Mouse (Mus musculus): Measurements from ENCODE around the gene Spop. TPM values are rescaled to one million over a fixed set of nuclear protein-coding genes. Genes with fewer than 3 reads are reported as not detected.
"Not testable (repeated sequence)": the region's sequence is repeated elsewhere in the genome, so short reads cannot be mapped to it uniquely, and the experiment has no call there.

Spop gene
- total and polyA plus RNA-seq, 3 experiments: 28.8 to 70.5 (median 29.2) TPM

- no peak for ATAC-seq (ENCODE audit: extremely low read depth, insufficient number of reproducible peaks, low FRiP score, poor library complexity, severe bottlenecking)
- Histone ChIP-seq H3K4me1 (ENCODE audit: insufficient read depth, low read depth, low read length) (peaks cover 5% of the 10 kb centered on the region; the same call in 1 of the 2 replicates), H3K4me3 (ENCODE audit: low read depth, low read length) (no peak overlapping the region), H3K27me3 (ENCODE audit: insufficient read depth, low read length) (peaks cover 31% of the 10 kb centered on the region), H3K36me3 (replicated peaks) (peaks cover 15% of the 10 kb centered on the region), H3K9me3 (replicated peaks) (no peaks in the 10 kb centered on the region)
- DNase-seq (ENCODE audit: low spot score): no peak
- TF ChIP-seq TAL1 (conservative IDR thresholded peaks at IDR 0.05; ENCODE audit: low read depth, low read length) (no peak), CTCF (IDR thresholded peaks at IDR 0.05; ENCODE audit: low read depth, low read length) (no peak), GATA1 (IDR thresholded peaks at IDR 0.05; ENCODE audit: borderline replicate concordance, low read length) (no peak), POLR2AphosphoS5 (IDR thresholded peaks at IDR 0.05; ENCODE audit: insufficient replicate concordance, low read depth, low read length) (no peak), GATA2 (IDR thresholded peaks at IDR 0.05; ENCODE audit: borderline replicate concordance, low read depth, low read length) (no peak)
Observed at GRCm38 (mm10) chr11:95500412-95500811, 86.5 kb downstream of the Spop start.

DNA sequence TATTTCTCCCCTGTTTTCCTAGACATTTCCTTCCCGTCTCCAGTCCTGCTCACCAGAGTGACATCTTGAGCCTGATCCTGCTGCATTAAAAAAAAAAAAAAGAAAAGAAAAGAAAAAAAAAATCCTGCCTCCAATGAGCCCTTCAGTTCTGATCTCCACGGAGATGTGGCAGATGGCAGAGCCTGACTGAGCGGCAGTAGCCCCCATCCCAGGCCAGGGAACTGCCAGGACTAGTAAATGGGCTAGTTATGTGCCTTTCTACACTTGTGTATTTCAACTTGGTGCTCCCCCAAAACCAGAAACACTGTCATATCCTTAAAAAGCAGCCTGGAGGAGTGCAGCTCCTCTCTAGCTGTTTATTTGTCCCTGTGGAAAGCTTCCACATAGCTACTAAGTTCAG lies 87.0 kb downstream of the Spop start:
- Histone ChIP-seq H3K27me3 (ENCODE audit: insufficient read depth, low read length) (peaks cover 31% of the 10 kb centered on the region), H3K9me3 (replicated peaks) (no peaks in the 10 kb centered on the region), H3K4me1 (ENCODE audit: insufficient read depth, low read depth, low read length) (peaks cover 5% of the 10 kb centered on the region; the same call in 1 of the 2 replicates), H3K36me3 (replicated peaks) (peaks cover 10% of the 10 kb centered on the region), H3K4me3 (ENCODE audit: low read depth, low read length) (no peak overlapping the region)
- DNase-seq (ENCODE audit: low spot score): no peak
- no peak for TF ChIP-seq GATA1 (IDR thresholded peaks at IDR 0.05; ENCODE audit: borderline replicate concordance, low read length)
- no peak for TF ChIP-seq GATA2 (IDR thresholded peaks at IDR 0.05; ENCODE audit: borderline replicate concordance, low read depth, low read length)
- TF ChIP-seq POLR2AphosphoS5 (IDR thresholded peaks at IDR 0.05; ENCODE audit: insufficient replicate concordance, low read depth, low read length): no peak
- no peak for TF ChIP-seq CTCF (IDR thresholded peaks at IDR 0.05; ENCODE audit: low read depth, low read length)
- TF ChIP-seq TAL1 (conservative IDR thresholded peaks at IDR 0.05; ENCODE audit: low read depth, low read length): no peak
- ATAC-seq (ENCODE audit: extremely low read depth, insufficient number of reproducible peaks, low FRiP score, poor library complexity, severe bottlenecking): no peak

GRCm38 (mm10) chr11:95501826-95502225 lies 87.9 kb downstream of the Spop start:
- H3K9me3 ChIP-seq (replicated peaks); ATAC-seq (ENCODE audit: extremely low read depth, insufficient number of reproducible peaks, low FRiP score, poor library complexity, severe bottlenecking); H3K36me3 ChIP-seq (replicated peaks); H3K4me1 ChIP-seq (ENCODE audit: insufficient read depth, low read depth, low read length); DNase-seq (ENCODE audit: low spot score); H3K4me3 ChIP-seq (ENCODE audit: low read depth, low read length): not testable (repeated sequence)
- peaks cover 39% of the 10 kb centered on the region for H3K27me3 ChIP-seq (ENCODE audit: insufficient read depth, low read length)

GRCm38 (mm10) chr11:95503581-95504180 lies 89.8 kb downstream of the Spop start:
- H3K27me3 ChIP-seq (ENCODE audit: insufficient read depth, low read length): peaks cover 48% of the 10 kb centered on the region
- no peaks in the 10 kb centered on the region for H3K36me3 ChIP-seq (replicated peaks)
- no peak for DNase-seq (ENCODE audit: low spot score)
- H3K4me1 ChIP-seq (ENCODE audit: insufficient read depth, low read depth, low read length): peaks cover 7% of the 10 kb centered on the region; the same call in 1 of the 2 replicates
- H3K9me3 ChIP-seq (replicated peaks): no peaks in the 10 kb centered on the region
- TF ChIP-seq TAL1 (conservative IDR thresholded peaks at IDR 0.05; ENCODE audit: low read depth, low read length) (no peak), POLR2AphosphoS5 (IDR thresholded peaks at IDR 0.05; ENCODE audit: insufficient replicate concordance, low read depth, low read length) (no peak), GATA2 (IDR thresholded peaks at IDR 0.05; ENCODE audit: borderline replicate concordance, low read depth, low read length) (no peak), GATA1 (IDR thresholded peaks at IDR 0.05; ENCODE audit: borderline replicate concordance, low read length) (no peak), CTCF (IDR thresholded peaks at IDR 0.05; ENCODE audit: low read depth, low read length) (no peak)
- no peak overlapping the region for H3K4me3 ChIP-seq (ENCODE audit: low read depth, low read length)
- ATAC-seq (ENCODE audit: extremely low read depth, insufficient number of reproducible peaks, low FRiP score, poor library complexity, severe bottlenecking): no peak

GRCm38 (mm10) chr11:95504271-95504731 lies 90.4 kb downstream of the Spop start:
- no peak for DNase-seq (ENCODE audit: low spot score)
- ATAC-seq (ENCODE audit: extremely low read depth, insufficient number of reproducible peaks, low FRiP score, poor library complexity, severe bottlenecking): no peak
- peaks cover 51% of the 10 kb centered on the region for H3K27me3 ChIP-seq (ENCODE audit: insufficient read depth, low read length)
- no peak overlapping the region for H3K4me3 ChIP-seq (ENCODE audit: low read depth, low read length)
- TF ChIP-seq TAL1 (conservative IDR thresholded peaks at IDR 0.05; ENCODE audit: low read depth, low read length): no peak
- TF ChIP-seq GATA2 (IDR thresholded peaks at IDR 0.05; ENCODE audit: borderline replicate concordance, low read depth, low read length): no peak
- no peak for TF ChIP-seq GATA1 (IDR thresholded peaks at IDR 0.05; ENCODE audit: borderline replicate concordance, low read length)
- TF ChIP-seq CTCF (IDR thresholded peaks at IDR 0.05; ENCODE audit: low read depth, low read length): no peak
- TF ChIP-seq POLR2AphosphoS5 (IDR thresholded peaks at IDR 0.05; ENCODE audit: insufficient replicate concordance, low read depth, low read length): no peak
- no peaks in the 10 kb centered on the region for H3K9me3 ChIP-seq (replicated peaks)
- H3K36me3 ChIP-seq (replicated peaks): no peaks in the 10 kb centered on the region
- peaks cover 13% of the 10 kb centered on the region; the same call in 1 of the 2 replicates for H3K4me1 ChIP-seq (ENCODE audit: insufficient read depth, low read depth, low read length)

- TF ChIP-seq GATA2 (IDR thresholded peaks at IDR 0.05; ENCODE audit: borderline replicate concordance, low read depth, low read length) (no peak), GATA1 (IDR thresholded peaks at IDR 0.05; ENCODE audit: borderline replicate concordance, low read length) (no peak), TAL1 (conservative IDR thresholded peaks at IDR 0.05; ENCODE audit: low read depth, low read length) (no peak), POLR2AphosphoS5 (IDR thresholded peaks at IDR 0.05; ENCODE audit: insufficient replicate concordance, low read depth, low read length) (no peak), CTCF (IDR thresholded peaks at IDR 0.05; ENCODE audit: low read depth, low read length) (no peak)
- ATAC-seq (ENCODE audit: extremely low read depth, insufficient number of reproducible peaks, low FRiP score, poor library complexity, severe bottlenecking): no peak
- no peak for DNase-seq (ENCODE audit: low spot score)
Observed at GRCm38 (mm10) chr11:95507041-95507716, 93.3 kb downstream of the Spop start.

More at GRCm38 (mm10) chr11:95507041-95507716, 93.3 kb downstream of the Spop start:
- Histone ChIP-seq H3K4me3 (ENCODE audit: low read depth, low read length) (no peak overlapping the region), H3K9me3 (replicated peaks) (no peaks in the 10 kb centered on the region), H3K27me3 (ENCODE audit: insufficient read depth, low read length) (peaks cover 55% of the 10 kb centered on the region), H3K4me1 (ENCODE audit: insufficient read depth, low read depth, low read length) (peaks cover 16% of the 10 kb centered on the region; the same call in 1 of the 2 replicates), H3K36me3 (replicated peaks) (no peaks in the 10 kb centered on the region)

Measured in G1E (cell line).